Mouse (Mus musculus): ENCODE data around the gene Pde4c. TPM values are rescaled to one million over a fixed set of nuclear protein-coding genes. Genes with fewer than 3 reads are reported as not detected.

The Pde4c gene
- 0.39 and 0.42 TPM in 2 replicates for polyA plus RNA-seq (2014; fragmentation: Nextera tagmentation; extraction: Ambion mirVana)

DNA sequence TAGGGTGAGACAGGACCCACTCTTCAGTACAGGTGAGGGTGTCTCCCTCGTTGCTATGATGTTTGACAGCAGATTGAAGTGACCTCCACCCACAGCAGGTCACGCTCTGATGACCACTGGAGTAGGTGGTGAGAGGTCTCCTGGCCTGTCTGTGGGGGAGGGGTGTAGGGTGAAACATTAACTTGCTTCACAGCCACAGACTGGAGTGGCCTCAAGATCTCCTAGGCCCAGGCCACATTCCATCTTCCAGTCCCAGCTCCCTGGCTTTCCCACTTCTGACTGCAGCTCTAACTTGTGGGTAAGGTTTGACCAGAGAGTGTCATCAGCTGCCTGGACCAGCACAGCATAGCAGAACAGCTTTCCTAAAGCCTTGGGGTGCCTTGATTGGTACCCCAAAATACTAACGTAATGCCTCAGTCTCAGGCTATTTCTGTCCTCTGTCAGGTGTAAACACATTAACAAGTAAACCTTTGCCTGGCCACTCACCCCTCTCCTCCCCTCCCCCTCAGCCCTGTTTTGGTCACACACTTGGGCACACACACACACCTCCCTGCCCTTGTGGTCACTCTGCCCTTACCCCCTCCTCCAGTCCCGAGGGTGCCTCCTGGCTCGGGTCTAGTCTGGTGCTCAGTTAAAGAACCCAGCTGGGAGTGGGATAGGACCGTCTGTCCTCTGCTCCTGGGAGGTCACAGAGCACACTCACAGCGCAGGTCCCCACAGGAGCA is at the start of gene Pde4c:
Gene Pde4c (plus strand): TSS at position 235 of the 725 bp plus-strand sequence.
- H3K27ac ChIP-seq (ENCODE audit: low read depth), result no peak within 1 kb of the TSS
- no peak for ATAC-seq (replicated peaks; ENCODE audit: low FRiP score, low TSS enrichment, low read depth)

GRCm38 (mm10) chr8:70674109-70674508 is 49.4 kb upstream of the Pde4c start:
- Histone ChIP-seq H3K27ac (ENCODE audit: low read depth) (peak overlapping the region; percentile 93), H3K4me1 (replicated peaks; ENCODE audit: control insufficient read depth, insufficient read depth, low read length) (peaks cover 19% of the 10 kb centered on the region), H3K9me3 (ENCODE audit: control insufficient read depth, low read length) (no peaks in the 10 kb centered on the region), H3K9ac (ENCODE audit: low read length) (peak overlapping the region; percentile 66), H3K27me3 (replicated peaks; ENCODE audit: control insufficient read depth, insufficient read depth, low read length) (no peaks in the 10 kb centered on the region), H3K36me3 (ENCODE audit: control insufficient read depth, insufficient read depth, low read length) (peaks cover 25% of the 10 kb centered on the region), H3K4me3 (ENCODE audit: low read depth, low read length) (peak overlapping the region; percentile 53), H3K4me2 (ENCODE audit: low read length) (peak overlapping the region; percentile 73)
- ATAC-seq (replicated peaks; ENCODE audit: low FRiP score, low TSS enrichment, low read depth) (no peak), DNase-seq (ENCODE audit: low spot score) (no peak)
- 67% methylated on average over 3 of the region's 3 CpGs for WGBS

More for the DNA sequence above, at the start of gene Pde4c:
- Histone ChIP-seq H3K9me3 (ENCODE audit: control insufficient read depth, low read length) (no peaks in the 10 kb centered on the region), H3K36me3 (ENCODE audit: control insufficient read depth, insufficient read depth, low read length) (no peaks in the 10 kb centered on the region), H3K4me2 (ENCODE audit: low read length) (no peak within 1 kb of the TSS), H3K4me1 (replicated peaks; ENCODE audit: control insufficient read depth, insufficient read depth, low read length) (no peaks in the 10 kb centered on the region), H3K4me3 (ENCODE audit: low read depth, low read length) (no peak within 1 kb of the TSS), H3K27me3 (replicated peaks; ENCODE audit: control insufficient read depth, insufficient read depth, low read length) (peaks cover 9% of the 10 kb centered on the region), H3K9ac (ENCODE audit: low read length) (no peak within 1 kb of the TSS)
- DNase-seq (ENCODE audit: low spot score), result no peak
- 52% methylated on average over 7 of the region's 7 CpGs for WGBS

GRCm38 (mm10) chr8:70674716-70675115 is 48.8 kb upstream of the Pde4c start:
- Histone ChIP-seq H3K4me1 (replicated peaks; ENCODE audit: control insufficient read depth, insufficient read depth, low read length) (peaks cover 19% of the 10 kb centered on the region), H3K4me3 (ENCODE audit: low read depth, low read length) (no peak overlapping the region), H3K27me3 (replicated peaks; ENCODE audit: control insufficient read depth, insufficient read depth, low read length) (no peaks in the 10 kb centered on the region), H3K27ac (ENCODE audit: low read depth) (0 out of 2 replicates have a peak overlapping the region, but pooled peaks have one; percentile 14), H3K9ac (ENCODE audit: low read length) (no peak overlapping the region), H3K4me2 (ENCODE audit: low read length) (peak overlapping the region; percentile 73; the same call in 1 of the 2 replicates), H3K9me3 (ENCODE audit: control insufficient read depth, low read length) (no peaks in the 10 kb centered on the region), H3K36me3 (ENCODE audit: control insufficient read depth, insufficient read depth, low read length) (peaks cover 31% of the 10 kb centered on the region)
- DNase-seq (ENCODE audit: low spot score) (no peak), ATAC-seq (replicated peaks; ENCODE audit: low FRiP score, low TSS enrichment, low read depth) (no peak)
- 64% methylated on average over 4 of the region's 4 CpGs for WGBS

- Histone ChIP-seq H3K27ac (ENCODE audit: low read depth) (0 out of 2 replicates have a peak overlapping the region, but pooled peaks have one; percentile 14), H3K9me3 (ENCODE audit: control insufficient read depth, low read length) (no peaks in the 10 kb centered on the region), H3K4me2 (ENCODE audit: low read length) (no peak overlapping the region), H3K27me3 (replicated peaks; ENCODE audit: control insufficient read depth, insufficient read depth, low read length) (no peaks in the 10 kb centered on the region), H3K9ac (ENCODE audit: low read length) (no peak overlapping the region), H3K4me1 (replicated peaks; ENCODE audit: control insufficient read depth, insufficient read depth, low read length) (peaks cover 19% of the 10 kb centered on the region), H3K4me3 (ENCODE audit: low read depth, low read length) (no peak overlapping the region), H3K36me3 (ENCODE audit: control insufficient read depth, insufficient read depth, low read length) (peaks cover 36% of the 10 kb centered on the region)
- ATAC-seq (replicated peaks; ENCODE audit: low FRiP score, low TSS enrichment, low read depth), result no peak
- no peak for DNase-seq (ENCODE audit: low spot score)
- WGBS, result 89% methylated on average over 1 of the region's 1 CpGs
Measured at GRCm38 (mm10) chr8:70675336-70675735, 48.2 kb upstream of the Pde4c start.

- Histone ChIP-seq H3K27ac (ENCODE audit: low read depth) (no peak overlapping the region), H3K4me3 (ENCODE audit: low read depth, low read length) (no peak overlapping the region), H3K9me3 (ENCODE audit: control insufficient read depth, low read length) (no peaks in the 10 kb centered on the region), H3K9ac (ENCODE audit: low read length) (no peak overlapping the region), H3K4me1 (replicated peaks; ENCODE audit: control insufficient read depth, insufficient read depth, low read length) (peaks cover 22% of the 10 kb centered on the region), H3K27me3 (replicated peaks; ENCODE audit: control insufficient read depth, insufficient read depth, low read length) (no peaks in the 10 kb centered on the region), H3K36me3 (ENCODE audit: control insufficient read depth, insufficient read depth, low read length) (peaks cover 38% of the 10 kb centered on the region), H3K4me2 (ENCODE audit: low read length) (no peak overlapping the region)
- DNase-seq (ENCODE audit: low spot score) (no peak), ATAC-seq (replicated peaks; ENCODE audit: low FRiP score, low TSS enrichment, low read depth) (no peak)
- 93% methylated on average over 15 of the region's 15 CpGs for WGBS
Measured at GRCm38 (mm10) chr8:70677451-70678080, 46.0 kb upstream of the Pde4c start.

- H3K4me1 ChIP-seq (replicated peaks; ENCODE audit: control insufficient read depth, insufficient read depth, low read length), result peaks cover 21% of the 10 kb centered on the region
- H3K9ac ChIP-seq (ENCODE audit: low read length), result no peak overlapping the region
- no peaks in the 10 kb centered on the region for H3K27me3 ChIP-seq (replicated peaks; ENCODE audit: control insufficient read depth, insufficient read depth, low read length)
- H3K36me3 ChIP-seq (ENCODE audit: control insufficient read depth, insufficient read depth, low read length), result peaks cover 38% of the 10 kb centered on the region
- no peak for DNase-seq (ENCODE audit: low spot score)
- no peak overlapping the region for H3K27ac ChIP-seq (ENCODE audit: low read depth)
- no peak for ATAC-seq (replicated peaks; ENCODE audit: low FRiP score, low TSS enrichment, low read depth)
- H3K4me2 ChIP-seq (ENCODE audit: low read length), result no peak overlapping the region
- no peaks in the 10 kb centered on the region for H3K9me3 ChIP-seq (ENCODE audit: control insufficient read depth, low read length)
- no peak overlapping the region for H3K4me3 ChIP-seq (ENCODE audit: low read depth, low read length)
Measured at GRCm38 (mm10) chr8:70678679-70679078, 44.8 kb upstream of the Pde4c start.

DNA sequence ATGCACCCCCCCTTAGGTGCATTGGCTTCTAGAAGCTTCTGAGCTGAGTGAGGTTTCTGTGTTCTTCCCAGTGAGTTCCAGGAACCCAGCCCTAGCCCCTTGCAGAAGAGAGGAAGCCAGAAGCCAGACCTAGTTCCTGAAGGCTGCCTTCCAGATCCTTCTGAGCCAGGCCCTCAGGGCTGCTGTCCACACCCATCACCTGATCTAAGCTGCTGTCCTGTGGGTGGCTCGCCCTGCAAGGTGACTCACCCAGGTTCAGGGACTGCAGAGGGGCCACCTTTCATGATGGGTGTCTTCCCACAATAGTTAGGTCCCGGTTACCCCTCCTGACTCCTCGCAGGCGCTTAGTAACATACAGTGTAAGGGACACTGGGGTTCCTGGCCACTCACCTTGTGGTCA is 44.1 kb upstream of the Pde4c start:
- Histone ChIP-seq H3K4me3 (ENCODE audit: low read depth, low read length) (no peak overlapping the region), H3K4me2 (ENCODE audit: low read length) (no peak overlapping the region), H3K27ac (ENCODE audit: low read depth) (peak overlapping the region; percentile 22; the same call in 1 of the 2 replicates), H3K4me1 (replicated peaks; ENCODE audit: control insufficient read depth, insufficient read depth, low read length) (peaks cover 16% of the 10 kb centered on the region), H3K9me3 (ENCODE audit: control insufficient read depth, low read length) (no peaks in the 10 kb centered on the region), H3K36me3 (ENCODE audit: control insufficient read depth, insufficient read depth, low read length) (peaks cover 38% of the 10 kb centered on the region), H3K27me3 (replicated peaks; ENCODE audit: control insufficient read depth, insufficient read depth, low read length) (no peaks in the 10 kb centered on the region), H3K9ac (ENCODE audit: low read length) (no peak overlapping the region)
- DNase-seq (ENCODE audit: low spot score) (no peak), ATAC-seq (replicated peaks; ENCODE audit: low FRiP score, low TSS enrichment, low read depth) (no peak)
- 90% methylated on average over 4 of the region's 4 CpGs for WGBS

DNA sequence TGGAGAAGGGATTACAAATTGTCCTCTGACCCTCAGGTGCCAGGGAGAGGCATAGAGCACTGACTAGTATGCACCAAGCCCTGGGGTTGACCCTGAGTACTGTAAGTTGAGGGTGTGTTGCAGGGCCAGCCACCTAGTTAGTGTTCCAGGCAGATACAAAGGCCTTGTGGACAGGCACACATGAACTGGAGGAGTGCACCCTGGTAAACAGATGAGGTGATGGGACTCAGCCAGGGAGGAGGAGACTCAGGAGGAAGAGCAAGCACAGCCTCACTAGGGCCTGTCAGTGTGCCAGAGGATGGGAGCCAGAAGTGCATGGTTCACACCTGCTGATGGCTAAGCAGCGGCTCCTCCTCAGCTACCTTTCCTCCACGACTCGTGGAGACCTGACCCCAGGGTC is 43.5 kb upstream of the Pde4c start:
- Histone ChIP-seq H3K4me2 (ENCODE audit: low read length) (no peak overlapping the region), H3K27ac (ENCODE audit: low read depth) (no peak overlapping the region), H3K4me1 (replicated peaks; ENCODE audit: control insufficient read depth, insufficient read depth, low read length) (peaks cover 9% of the 10 kb centered on the region), H3K9me3 (ENCODE audit: control insufficient read depth, low read length) (no peaks in the 10 kb centered on the region), H3K36me3 (ENCODE audit: control insufficient read depth, insufficient read depth, low read length) (peaks cover 38% of the 10 kb centered on the region), H3K4me3 (ENCODE audit: low read depth, low read length) (no peak overlapping the region), H3K27me3 (replicated peaks; ENCODE audit: control insufficient read depth, insufficient read depth, low read length) (no peaks in the 10 kb centered on the region), H3K9ac (ENCODE audit: low read length) (no peak overlapping the region)
- WGBS, result 64% methylated on average over 3 of the region's 3 CpGs
- no peak for DNase-seq (ENCODE audit: low spot score)
- no peak for ATAC-seq (replicated peaks; ENCODE audit: low FRiP score, low TSS enrichment, low read depth)

Measured in intestine, embryonic 14.5 days (tissue).